Mouse (Mus musculus): ENCODE data around the gene Uvrag. TPM values are rescaled to one million over a fixed set of nuclear protein-coding genes. Genes with fewer than 3 reads are reported as not detected.

Gene Uvrag
- total RNA-seq (2017): 31.4 and 37.1 TPM in 2 replicates

- ATAC-seq (replicated peaks; ENCODE audit: low read depth, poor library complexity, severe bottlenecking): peak; percentile 93
Observed at GRCm38 (mm10) chr7:99140984-99141918, at the start of gene Uvrag. TSS of gene Uvrag (minus strand) at chr7:99141141.

DNA sequence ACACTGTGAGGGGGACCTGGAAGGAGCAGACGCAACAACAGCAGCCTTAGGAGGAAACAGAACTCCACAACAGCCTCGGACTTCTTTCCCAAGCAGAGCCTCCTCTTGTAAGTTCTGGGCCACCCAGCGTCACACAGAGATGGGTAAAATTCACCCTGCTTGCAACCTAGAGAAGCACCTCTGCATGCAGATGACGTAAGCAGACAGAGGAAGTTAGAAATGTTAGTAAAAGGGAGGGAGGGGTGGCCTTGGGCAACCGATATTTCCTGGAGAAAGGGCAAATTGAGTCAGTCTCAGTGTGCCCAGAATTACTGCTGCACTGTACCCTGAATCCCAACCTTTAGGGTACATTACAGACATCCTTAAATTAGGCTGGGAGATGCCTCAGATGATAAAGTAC, 48.9 kb upstream of the Uvrag start:
- ATAC-seq (replicated peaks; ENCODE audit: low read depth, poor library complexity, severe bottlenecking): 0 out of 2 replicates have a peak, but pooled peaks have one; percentile 22

- no peak for ATAC-seq (replicated peaks; ENCODE audit: low read depth, poor library complexity, severe bottlenecking)
Observed at GRCm38 (mm10) chr7:99188630-99189029, 47.7 kb upstream of the Uvrag start.

DNA sequence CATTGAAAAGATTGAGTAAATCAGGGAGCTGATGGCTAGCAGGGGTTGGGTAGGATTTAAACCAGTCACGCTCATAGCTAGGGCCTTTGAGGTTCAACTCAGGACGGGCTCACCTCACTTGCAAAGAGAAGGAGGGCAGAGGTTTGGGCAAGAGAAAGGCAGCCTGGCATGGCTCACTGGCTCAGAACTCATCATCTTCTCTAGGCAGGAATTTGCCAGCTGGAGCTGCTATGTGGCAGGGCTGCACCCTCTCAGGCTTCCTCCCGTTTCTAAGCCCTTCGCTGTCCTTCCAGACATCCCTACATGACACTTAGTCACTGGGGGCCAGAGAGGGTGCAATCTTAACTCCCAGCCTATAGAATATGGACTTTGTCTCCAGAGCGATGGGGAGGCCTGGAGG, 46.5 kb upstream of the Uvrag start:
- no peak for ATAC-seq (replicated peaks; ENCODE audit: low read depth, poor library complexity, severe bottlenecking)

GRCm38 (mm10) chr7:99185405-99185804, 44.5 kb upstream of the Uvrag start:
- ATAC-seq (replicated peaks; ENCODE audit: low read depth, poor library complexity, severe bottlenecking): no peak

DNA sequence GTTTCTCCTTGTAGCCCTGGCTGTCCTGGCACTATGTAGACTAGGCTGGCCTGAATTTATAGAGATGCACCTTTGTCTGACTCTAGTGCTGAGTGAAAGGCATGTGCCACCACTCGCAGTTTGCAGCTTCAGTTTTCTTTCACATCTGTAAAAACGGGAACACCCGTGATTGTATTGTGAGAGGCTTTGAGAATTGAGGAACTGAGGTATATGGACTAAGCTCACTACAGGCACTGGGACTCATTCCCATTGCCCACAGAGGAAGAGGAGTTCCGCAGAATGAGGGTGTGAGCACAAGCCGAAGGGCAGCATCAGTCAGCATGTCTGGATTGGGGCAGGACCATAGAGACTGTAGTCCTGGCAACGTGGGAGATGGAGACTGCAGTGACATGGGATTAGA, 42.8 kb upstream of the Uvrag start:
- peak; percentile 49 for ATAC-seq (replicated peaks; ENCODE audit: low read depth, poor library complexity, severe bottlenecking)

DNA sequence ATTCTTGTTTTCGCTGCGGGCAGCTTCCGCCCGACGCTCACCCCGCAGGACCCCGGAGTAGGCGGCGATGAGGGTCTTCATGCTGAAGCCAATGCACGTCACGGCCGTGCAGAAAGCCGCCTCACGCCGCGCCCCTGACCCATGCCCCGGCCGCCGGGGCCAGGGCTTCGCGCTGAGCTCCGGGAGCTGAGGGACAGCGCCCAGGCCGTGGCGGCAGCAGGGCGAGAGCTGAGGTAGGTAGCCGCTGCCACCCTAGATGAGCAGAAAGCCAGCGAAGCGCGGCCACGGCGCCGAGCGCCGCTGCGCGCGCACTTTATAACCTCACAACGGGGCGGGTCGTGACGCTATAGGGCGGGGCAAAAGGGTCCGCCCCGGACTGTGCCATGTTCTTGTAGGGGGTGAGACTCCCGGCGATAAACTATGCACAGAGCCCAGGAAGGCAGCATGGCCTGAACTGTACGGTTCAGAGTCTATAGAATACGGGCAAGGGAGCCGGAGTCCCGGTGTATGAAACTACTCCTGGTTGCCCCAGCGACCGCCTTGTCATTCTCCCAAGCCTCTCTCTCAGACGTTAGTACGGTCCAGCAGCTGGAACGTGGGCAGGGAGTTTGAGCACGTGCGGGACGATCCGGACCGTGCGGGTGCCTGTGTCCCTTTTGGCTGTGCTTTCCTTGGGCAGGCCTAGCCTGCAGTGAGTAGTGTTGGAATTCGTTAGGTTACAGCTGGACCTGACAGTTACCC, 41.7 kb upstream of the Uvrag start, which contains the start of gene Dgat2:
Dgat2 (minus strand) TSS at position 288 of the 741 bp plus-strand sequence.
- peak; percentile 88 for ATAC-seq (replicated peaks; ENCODE audit: low read depth, poor library complexity, severe bottlenecking)

DNA sequence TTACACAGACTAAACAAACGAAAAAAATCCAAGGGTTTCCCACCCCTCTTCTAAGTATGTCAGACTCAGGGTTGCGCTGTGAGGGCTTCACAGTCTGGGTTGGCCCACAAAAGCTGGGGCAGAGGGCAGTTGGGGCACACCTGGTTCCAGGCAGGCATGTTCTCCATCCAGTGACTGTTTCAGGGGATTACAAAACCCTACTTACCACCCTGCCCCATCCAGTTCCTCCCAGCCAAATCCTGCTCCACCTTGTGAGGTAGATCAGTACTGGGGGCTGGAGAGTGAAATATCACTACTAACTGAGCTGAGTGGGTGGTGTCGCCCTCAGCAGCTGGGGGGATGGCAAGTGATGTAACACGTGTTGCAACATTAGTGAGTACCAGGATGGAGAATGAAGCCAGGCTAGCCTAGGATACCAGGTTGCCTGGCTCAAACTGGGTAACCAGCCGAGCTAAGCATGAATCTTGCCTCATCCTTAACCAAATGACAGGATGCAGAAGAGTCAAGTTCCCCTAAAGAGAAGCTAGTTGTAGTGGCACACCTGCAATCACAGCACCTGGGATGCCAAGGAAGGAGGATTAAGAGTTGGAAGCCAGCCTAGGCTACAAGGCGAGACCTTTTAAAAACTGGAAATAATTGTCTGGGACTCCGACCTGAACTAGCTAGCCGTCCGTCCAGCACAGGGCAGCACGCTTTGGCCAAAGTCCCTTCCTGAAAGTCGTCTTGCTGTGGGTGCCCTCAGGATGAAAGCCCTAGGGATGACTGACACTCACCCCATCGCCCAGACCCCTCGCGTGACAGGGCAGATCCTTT, 40.9 kb upstream of the Uvrag start:
- ATAC-seq (replicated peaks; ENCODE audit: low read depth, poor library complexity, severe bottlenecking): no peak

GRCm38 (mm10) chr7:99180162-99180561, 39.2 kb upstream of the Uvrag start:
- ATAC-seq (replicated peaks; ENCODE audit: low read depth, poor library complexity, severe bottlenecking): no peak

DNA sequence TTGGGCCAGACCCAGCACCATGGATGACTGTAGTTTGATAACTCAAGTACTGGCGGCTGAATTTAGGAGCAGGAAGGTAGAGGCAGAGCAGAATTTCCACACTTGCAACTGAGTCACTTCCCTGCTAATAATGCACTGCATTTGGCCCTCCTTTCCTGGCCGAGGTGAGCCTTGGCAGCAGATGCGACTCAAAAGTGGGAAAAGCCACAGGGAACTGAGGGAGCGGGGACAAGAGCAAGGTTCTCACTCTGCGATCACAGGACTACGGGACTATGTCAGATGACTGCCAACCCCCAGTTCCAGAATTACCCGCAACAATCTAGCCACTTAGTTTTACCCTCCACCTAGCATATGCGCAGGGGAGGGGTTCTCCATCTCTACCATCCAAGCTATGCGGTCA, 38.3 kb upstream of the Uvrag start:
- no peak for ATAC-seq (replicated peaks; ENCODE audit: low read depth, poor library complexity, severe bottlenecking)

DNA sequence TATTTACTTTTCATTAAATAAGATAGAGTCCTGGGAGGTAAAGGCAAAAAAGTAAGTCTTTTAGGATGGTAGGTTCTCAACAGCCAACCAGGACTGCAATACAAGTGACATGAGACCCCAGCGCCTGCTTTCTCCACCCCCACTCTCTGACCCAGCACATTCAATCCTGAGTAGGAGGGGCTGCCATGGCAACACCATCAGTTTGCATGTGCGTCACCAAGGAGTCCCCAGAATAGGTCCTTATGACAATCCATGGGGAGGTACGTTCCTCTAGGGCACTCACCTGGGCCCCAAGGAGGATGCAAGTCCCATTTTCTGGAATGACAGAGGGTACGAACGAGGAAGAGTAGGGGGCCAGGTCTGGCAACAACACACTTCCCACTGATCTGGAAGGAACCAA, 36.4 kb upstream of the Uvrag start:
- ATAC-seq (replicated peaks; ENCODE audit: low read depth, poor library complexity, severe bottlenecking): no peak

DNA sequence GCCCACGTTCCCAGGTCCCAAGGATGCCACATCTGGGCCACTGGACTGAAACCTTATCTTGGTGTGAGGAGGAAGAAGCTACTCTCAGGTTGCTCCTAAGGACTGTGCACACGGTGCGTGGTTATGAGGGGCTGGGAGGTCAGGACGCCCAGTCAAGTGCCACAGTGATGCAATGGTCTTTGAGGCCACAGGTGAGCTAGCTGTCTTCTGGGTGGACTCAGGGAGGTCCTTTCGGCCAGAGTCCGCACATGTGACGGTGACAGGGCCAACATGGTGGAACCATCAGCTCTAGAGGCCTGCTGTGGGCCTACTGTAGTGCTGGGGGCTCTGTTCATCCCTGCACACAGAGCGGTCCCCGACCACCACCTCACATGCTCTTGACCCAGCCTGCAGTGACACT, 34.7 kb upstream of the Uvrag start:
- no peak for ATAC-seq (replicated peaks; ENCODE audit: low read depth, poor library complexity, severe bottlenecking)

DNA sequence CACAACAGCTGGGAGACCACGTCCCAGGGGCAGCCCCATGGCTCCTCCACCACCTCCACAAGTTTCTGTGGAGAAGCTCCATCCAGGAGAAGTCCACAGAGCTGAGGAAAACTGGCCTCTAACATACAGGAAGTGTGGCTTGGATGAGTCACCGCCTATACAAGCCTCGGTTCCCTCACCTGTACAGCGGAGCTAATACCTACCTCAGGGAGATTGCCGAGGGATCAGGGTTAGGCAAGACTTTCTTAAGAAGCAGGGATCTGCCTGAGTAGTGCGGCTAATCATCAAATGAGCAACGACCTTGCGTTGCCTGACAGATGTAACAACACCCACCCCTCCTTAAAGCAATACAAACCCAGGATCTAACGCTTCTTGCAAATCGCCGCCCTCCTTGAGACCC, 34.2 kb upstream of the Uvrag start:
- no peak for ATAC-seq (replicated peaks; ENCODE audit: low read depth, poor library complexity, severe bottlenecking)

- no peak for ATAC-seq (replicated peaks; ENCODE audit: low read depth, poor library complexity, severe bottlenecking)
Observed at GRCm38 (mm10) chr7:99174006-99174405, 33.1 kb upstream of the Uvrag start.

DNA sequence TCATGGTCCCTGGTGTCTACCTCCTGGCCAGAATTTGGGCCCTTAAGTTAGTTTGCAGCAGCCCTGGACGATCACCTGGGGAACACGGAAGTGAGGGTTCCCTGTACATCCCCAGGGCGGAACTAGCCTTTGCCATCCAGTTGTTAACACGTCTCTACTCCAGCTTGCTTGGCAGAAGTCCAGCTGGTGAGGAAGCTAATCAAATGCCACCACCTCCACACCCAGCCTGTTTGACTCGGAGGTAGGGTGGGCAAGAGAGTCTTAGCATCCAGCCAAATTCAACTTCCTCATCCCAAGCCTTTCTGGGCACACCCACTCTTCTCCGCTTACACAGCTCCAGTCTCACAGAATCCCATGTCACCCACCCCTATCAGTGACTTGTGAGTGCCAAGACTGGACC, 32.0 kb upstream of the Uvrag start:
- ATAC-seq (replicated peaks; ENCODE audit: low read depth, poor library complexity, severe bottlenecking): peak; percentile 39; the same call in 1 of the 2 replicates

DNA sequence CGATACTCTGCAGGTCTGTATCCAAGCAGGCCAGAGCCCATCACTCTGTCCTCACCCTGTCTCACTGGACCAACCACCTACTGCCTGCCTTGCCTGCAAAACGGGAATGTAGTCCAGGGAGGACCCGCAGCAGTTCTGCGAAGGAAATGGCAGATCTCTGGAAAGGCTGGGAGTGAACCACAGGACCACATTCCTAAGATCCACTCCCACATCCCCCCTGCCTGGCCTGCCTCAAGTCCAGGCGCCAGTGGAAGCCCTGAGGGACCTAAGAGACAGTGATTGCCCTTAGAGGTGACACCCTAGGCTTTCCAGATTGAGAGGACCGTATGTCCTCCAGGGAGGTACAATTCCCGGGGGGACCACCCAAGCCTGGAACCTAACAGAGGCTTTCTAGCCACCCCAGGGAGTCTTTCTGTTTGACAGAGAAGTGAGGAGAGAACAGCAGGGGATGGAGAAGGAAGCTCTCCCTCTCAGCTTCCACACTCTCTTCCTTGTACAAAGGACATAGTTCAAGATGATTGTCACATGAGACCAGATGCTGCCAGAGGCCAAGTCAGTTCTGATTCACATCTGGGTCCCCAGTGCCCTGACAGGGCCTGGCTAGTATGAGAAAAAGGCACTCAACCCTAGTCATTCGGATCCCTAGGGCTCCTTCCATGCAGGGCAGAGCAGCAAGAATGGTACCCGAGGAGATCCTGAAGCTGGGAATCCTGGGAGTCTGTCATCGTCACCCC, 31.0 kb upstream of the Uvrag start:
- ATAC-seq (replicated peaks; ENCODE audit: low read depth, poor library complexity, severe bottlenecking): no peak

- ATAC-seq (replicated peaks; ENCODE audit: low read depth, poor library complexity, severe bottlenecking): no peak
Observed at GRCm38 (mm10) chr7:99170519-99170918, 29.6 kb upstream of the Uvrag start.

DNA sequence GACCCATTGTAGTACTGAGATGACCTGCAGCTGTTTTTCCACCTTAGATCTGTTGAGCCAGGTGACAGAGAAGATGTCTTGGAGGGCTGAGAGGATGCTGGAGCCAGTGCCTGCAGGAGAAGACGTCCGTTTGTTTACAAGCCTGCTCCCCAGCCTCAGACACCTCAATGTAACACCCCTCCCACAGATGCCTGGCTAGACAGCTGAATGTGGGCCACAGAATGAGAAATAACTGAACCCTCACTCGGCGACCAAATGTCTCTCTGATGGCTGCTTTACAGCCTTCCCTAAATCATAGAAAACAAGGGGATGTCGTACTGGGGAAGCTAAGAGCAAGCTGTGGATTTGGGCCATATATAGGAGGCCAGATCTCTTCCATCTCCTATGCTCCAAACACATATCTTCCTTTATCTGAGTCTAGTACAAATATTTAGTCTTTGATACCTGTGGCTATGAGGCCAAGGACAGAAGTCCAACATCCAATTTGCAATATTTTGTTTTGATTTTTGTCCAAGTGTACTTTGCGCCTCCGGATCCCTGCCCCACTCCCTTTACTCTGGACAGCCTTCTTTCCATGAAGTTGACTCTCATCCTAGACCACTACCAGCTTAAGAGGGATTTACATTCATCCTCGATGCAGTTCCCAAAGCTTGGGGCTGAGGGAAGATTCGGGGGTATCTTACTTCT, 28.9 kb upstream of the Uvrag start:
- no peak for ATAC-seq (replicated peaks; ENCODE audit: low read depth, poor library complexity, severe bottlenecking)

- no peak for ATAC-seq (replicated peaks; ENCODE audit: low read depth, poor library complexity, severe bottlenecking)
Observed at GRCm38 (mm10) chr7:99168756-99169155, 27.8 kb upstream of the Uvrag start.
